Mouse (Mus musculus) limb, embryonic 14.5 days (tissue): ENCODE data around the gene Dazap2. TPM values are rescaled to one million over a fixed set of nuclear protein-coding genes. Genes with fewer than 3 reads are reported as not detected.

Experiments
- ATAC-seq: fragments of 200-750 bp; cut with Nextera tagmentation; 2 replicates; pipeline ENCODE4 v1.8.0; 2017; ENCODE audit warnings: low read depth, moderate number of reproducible peaks, moderate TSS enrichment; ENCODE audit not compliant: low FRiP score
- DNase-seq: peaks from one replicate; pipeline ENCODE4 v3.0.0-alpha.2; 2015; ENCODE audit warnings: low spot score
- H3K27ac ChIP-seq: fragments of 300-500 bp; sonication (generic); replicated peaks from 2 replicates; pipeline ENCODE4 v1.5.1; 2014; ENCODE audit warnings: low read depth, mild to moderate bottlenecking, low read length, moderate library complexity, mixed read lengths
- H3K27me3 ChIP-seq: fragments of 300-500 bp; sonication (generic); 2 replicates; pipeline ENCODE4 v1.6.1; 2014; ENCODE audit warnings: low read length, mixed read lengths; ENCODE audit not compliant: control insufficient read depth, insufficient read depth
- H3K36me3 ChIP-seq: fragments of 300-500 bp; sonication (generic); 2 replicates; pipeline ENCODE4 v1.6.1; 2014; ENCODE audit warnings: mild to moderate bottlenecking, low read length, moderate library complexity, mixed read lengths; ENCODE audit not compliant: control insufficient read depth, insufficient read depth
- H3K4me1 ChIP-seq: fragments of 300-500 bp; sonication (generic); 2 replicates; pipeline ENCODE4 v1.6.1; 2014; ENCODE audit warnings: antibody characterized with exemption, low read length, mixed read lengths; ENCODE audit not compliant: control insufficient read depth, insufficient read depth
- H3K4me2 ChIP-seq: fragments of 300-500 bp; sonication (generic); replicated peaks from 2 replicates; pipeline ENCODE4 v1.6.1; 2014; ENCODE audit warnings: low read depth, mild to moderate bottlenecking, low read length, moderate library complexity; ENCODE audit not compliant: severe bottlenecking
- H3K4me3 ChIP-seq: fragments of 300-500 bp; sonication (generic); replicated peaks from 2 replicates; pipeline ENCODE4 v1.5.1; 2014; ENCODE audit warnings: low read length
- H3K9ac ChIP-seq: fragments of 300-500 bp; sonication (generic); 2 replicates; pipeline ENCODE4 v1.6.1; 2014; ENCODE audit warnings: mild to moderate bottlenecking, low read depth, low read length, moderate library complexity; ENCODE audit not compliant: severe bottlenecking
- H3K9me3 ChIP-seq: fragments of 300-500 bp; sonication (generic); 2 replicates; pipeline ENCODE4 v1.6.1; 2016; ENCODE audit warnings: low read length; ENCODE audit not compliant: control insufficient read depth
- POLR2A ChIP-seq: fragments of 200-500 bp; IDR thresholded peaks from 2 replicates; pipeline ENCODE4 v1.8.0; 2012; ENCODE audit warnings: inconsistent platforms, mild to moderate bottlenecking, moderate library complexity, borderline replicate concordance; ENCODE audit not compliant: insufficient read depth, insufficient read length; ENCODE audit errors: extremely low read depth
- WGBS: fragments of 180-500 bp; shearing (Covaris S2); extraction: QIAGEN DNeasy Blood & Tissue Kit; methylation state at CpG from one replicate; pipeline ENCODE4 v1.1.7; 2014; 5-methylcytosine and 5-hydroxymethylcytosine counted together
- microRNA-seq: library from miRNA; unstranded; fragments of <30 nt; microRNA quantifications from one replicate; pipeline ENCODE4, GENCODE M21; 2016
- polyA plus RNA-seq, 2 experiments: library from polyadenylated mRNA; depleted of rRNA in 1 of 2; stranded (reverse) in 1 of 2; unstranded in 1 of 2; fragments of >200 nt; fragmentation: Nextera tagmentation in 1 of 2; extraction: Ambion mirVana in 1 of 2; gene quantifications; 2 replicates each; pipeline versions ENCODE4 v1.2.1 to v1.2.3; 2012 to 2014

The Dazap2 gene
- polyA plus RNA-seq, 2 experiments = 139 to 185 TPM

DNA sequence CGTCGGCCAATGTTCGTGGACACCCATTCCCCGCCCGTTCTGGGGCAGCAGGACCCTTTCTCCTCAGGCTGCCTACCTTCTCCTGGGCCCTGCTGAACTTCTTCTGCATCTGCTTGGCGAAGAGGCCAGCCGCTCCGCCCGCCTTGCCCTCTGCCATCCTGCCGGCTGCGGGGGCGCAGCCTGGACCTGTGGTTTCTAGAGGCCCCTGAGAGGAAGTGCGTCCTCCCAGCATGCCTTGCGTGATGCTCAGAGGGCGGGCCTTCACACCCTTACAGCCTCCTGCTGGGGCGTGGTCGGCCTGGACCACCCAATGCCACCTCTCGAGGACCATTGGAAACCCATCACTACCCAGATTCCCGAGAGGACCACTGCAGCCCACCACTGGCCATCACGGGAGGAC lies 54.2 kb downstream of the Dazap2 start, which contains the start of gene Bin2:
Bin2 (minus strand) TSS at position 217 of the 400 bp plus-strand sequence.
- H3K4me1 ChIP-seq = no peaks in the 10 kb centered on the region
- no peak within 1 kb of the TSS for H3K9ac ChIP-seq
- no peaks in the 10 kb centered on the region for H3K36me3 ChIP-seq
- no peaks in the 10 kb centered on the region for H3K9me3 ChIP-seq
- no peak within 1 kb of the TSS for H3K27ac ChIP-seq
- H3K4me2 ChIP-seq = no peak within 1 kb of the TSS
- TF ChIP-seq POLR2A = no peak
- ATAC-seq (no peak), DNase-seq (no peak)
- no peak within 1 kb of the TSS for H3K4me3 ChIP-seq
- H3K27me3 ChIP-seq = no peaks in the 10 kb centered on the region
- WGBS = 85% methylated on average over 20 of the region's 20 CpGs

DNA sequence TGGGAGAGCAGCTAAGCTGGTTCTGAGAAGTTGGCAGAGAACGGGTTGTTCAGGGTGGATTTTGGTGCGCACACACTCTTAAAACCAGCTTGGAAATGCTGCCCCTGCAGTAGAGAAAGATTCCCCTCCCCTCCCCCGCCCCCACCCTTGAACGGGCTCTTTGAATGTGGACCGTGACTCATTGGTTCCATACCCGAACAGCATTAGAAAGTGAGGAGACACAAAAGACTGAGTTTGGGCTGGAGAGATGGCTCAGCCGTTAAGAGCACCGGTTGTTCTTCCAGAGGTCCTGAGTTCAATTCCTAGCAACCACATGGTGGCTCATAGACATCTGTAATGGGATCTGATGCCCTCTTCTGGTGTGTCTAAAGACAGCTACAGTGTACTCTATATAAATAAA lies 54.9 kb downstream of the Dazap2 start:
- WGBS = 90% methylated on average over 8 of the region's 8 CpGs
- Histone ChIP-seq H3K4me2 (no peak overlapping the region), H3K4me3 (no peak overlapping the region), H3K4me1 (no peaks in the 10 kb centered on the region), H3K27ac (no peak overlapping the region), H3K27me3 (no peaks in the 10 kb centered on the region), H3K36me3 (no peaks in the 10 kb centered on the region), H3K9me3 (no peaks in the 10 kb centered on the region), H3K9ac (no peak overlapping the region)
- ATAC-seq (no peak), DNase-seq (no peak)
- TF ChIP-seq POLR2A = no peak

Small RNAs within 50 kb of the gene (microRNA-seq; reads per million reads assigned to microRNA genes)
- not detected for gene Mir6961

Other genes starting within 250 kb of the Dazap2 start
- gene Gm5475, start 193.2 kb upstream of the Dazap2 start, polyA plus RNA-seq (2012; rRNA removed) = 0.03 and 0.04 TPM in 2 replicates
- 0.12 TPM in 1 of 2 replicates, not detected in the other for gene Gm5475, start 193.2 kb upstream of the Dazap2 start, polyA plus RNA-seq (2014; fragmentation: Nextera tagmentation; extraction: Ambion mirVana)
- gene Slc11a2, start 190.3 kb upstream of the Dazap2 start, polyA plus RNA-seq (2012; rRNA removed) = 30.3 and 41.1 TPM in 2 replicates
- gene Slc11a2, start 190.3 kb upstream of the Dazap2 start, polyA plus RNA-seq (2014; fragmentation: Nextera tagmentation; extraction: Ambion mirVana) = 20.4 TPM in 2 replicates
- 62.4 and 72.0 TPM in 2 replicates for gene Letmd1, start 146.3 kb upstream of the Dazap2 start, polyA plus RNA-seq (2012; rRNA removed)
- 27.9 and 29.8 TPM in 2 replicates for gene Letmd1, start 146.3 kb upstream of the Dazap2 start, polyA plus RNA-seq (2014; fragmentation: Nextera tagmentation; extraction: Ambion mirVana)
- 14.6 and 17.9 TPM in 2 replicates for gene Csrnp2, start 119.9 kb upstream of the Dazap2 start, polyA plus RNA-seq (2012; rRNA removed)
- 18.2 and 20.8 TPM in 2 replicates for gene Csrnp2, start 119.9 kb upstream of the Dazap2 start, polyA plus RNA-seq (2014; fragmentation: Nextera tagmentation; extraction: Ambion mirVana)
- gene Tfcp2, start 63.3 kb upstream of the Dazap2 start, polyA plus RNA-seq (2012; rRNA removed) = 30.1 and 30.5 TPM in 2 replicates
- 23.2 and 26.1 TPM in 2 replicates for gene Tfcp2, start 63.3 kb upstream of the Dazap2 start, polyA plus RNA-seq (2014; fragmentation: Nextera tagmentation; extraction: Ambion mirVana)
- 24.9 and 32.4 TPM in 2 replicates for gene Pou6f1, start 15.4 kb upstream of the Dazap2 start, polyA plus RNA-seq (2012; rRNA removed)
- 9.8 and 13.5 TPM in 2 replicates for gene Pou6f1, start 15.4 kb upstream of the Dazap2 start, polyA plus RNA-seq (2014; fragmentation: Nextera tagmentation; extraction: Ambion mirVana)
- 18.5 and 19.7 TPM in 2 replicates for gene Smagp, start 21.6 kb downstream of the Dazap2 start, polyA plus RNA-seq (2012; rRNA removed)
- 21.5 and 25.4 TPM in 2 replicates for gene Smagp, start 21.6 kb downstream of the Dazap2 start, polyA plus RNA-seq (2014; fragmentation: Nextera tagmentation; extraction: Ambion mirVana)
- gene Bin2, start 54.2 kb downstream of the Dazap2 start, polyA plus RNA-seq (2012; rRNA removed) = 3.7 and 4.7 TPM in 2 replicates
- 2.3 and 3.5 TPM in 2 replicates for gene Bin2, start 54.2 kb downstream of the Dazap2 start, polyA plus RNA-seq (2014; fragmentation: Nextera tagmentation; extraction: Ambion mirVana)
- 2.6 and 3.9 TPM in 2 replicates for gene Cela1, start 72.6 kb downstream of the Dazap2 start, polyA plus RNA-seq (2012; rRNA removed)
- gene Cela1, start 72.6 kb downstream of the Dazap2 start, polyA plus RNA-seq (2014; fragmentation: Nextera tagmentation; extraction: Ambion mirVana) = 2.8 and 3.4 TPM in 2 replicates
- 1.1 TPM in 2 replicates for gene Galnt6, start 114.0 kb downstream of the Dazap2 start, polyA plus RNA-seq (2012; rRNA removed)
- 1.4 and 1.9 TPM in 2 replicates for gene Galnt6, start 114.0 kb downstream of the Dazap2 start, polyA plus RNA-seq (2014; fragmentation: Nextera tagmentation; extraction: Ambion mirVana)
- gene Slc4a8, start 146.4 kb downstream of the Dazap2 start, polyA plus RNA-seq (2012; rRNA removed) = 3.8 TPM in 2 replicates
- 2.9 TPM in 2 replicates for gene Slc4a8, start 146.4 kb downstream of the Dazap2 start, polyA plus RNA-seq (2014; fragmentation: Nextera tagmentation; extraction: Ambion mirVana)